Mouse (Mus musculus): ENCODE results near the gene Defb20. TPM values are rescaled to one million over a fixed set of nuclear protein-coding genes. Genes with fewer than 3 reads are reported as not detected.

Gene Defb20
- polyA plus RNA-seq, 1 experiment from 2014 or later: not detected

DNA sequence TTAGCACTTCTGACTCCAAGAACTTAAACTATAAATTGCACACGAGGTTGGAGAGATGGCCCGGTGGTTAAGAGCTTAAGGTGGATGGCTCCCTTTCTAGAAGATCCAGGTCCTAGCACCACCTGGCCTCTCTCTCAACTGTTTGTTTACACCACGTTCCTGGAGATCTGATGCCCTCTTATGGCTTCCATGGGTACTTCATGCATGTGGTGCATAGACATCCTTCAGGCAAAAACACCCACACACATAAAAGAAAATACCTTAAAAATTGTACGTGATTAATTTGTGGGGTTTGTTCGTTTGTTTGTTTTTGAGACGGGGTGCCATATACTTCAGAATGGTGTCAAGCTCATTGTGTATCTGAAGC, 24.0 kb downstream of the Defb20 start:
- H3K9me3 ChIP-seq: no peaks in the 10 kb centered on the region
- no peak overlapping the region for H3K4me3 ChIP-seq
- ATAC-seq (ENCODE audit: low FRiP score, low read depth): no peak
- no peak overlapping the region for H3K4me2 ChIP-seq (replicated peaks)
- no peak overlapping the region for H3K9ac ChIP-seq (replicated peaks)
- no peaks in the 10 kb centered on the region for H3K4me1 ChIP-seq
- no peak overlapping the region for H3K27ac ChIP-seq (replicated peaks)
- WGBS: 74% methylated on average over 6 of the region's 6 CpGs
- H3K27me3 ChIP-seq: no peaks in the 10 kb centered on the region
- no peaks in the 10 kb centered on the region for H3K36me3 ChIP-seq

DNA sequence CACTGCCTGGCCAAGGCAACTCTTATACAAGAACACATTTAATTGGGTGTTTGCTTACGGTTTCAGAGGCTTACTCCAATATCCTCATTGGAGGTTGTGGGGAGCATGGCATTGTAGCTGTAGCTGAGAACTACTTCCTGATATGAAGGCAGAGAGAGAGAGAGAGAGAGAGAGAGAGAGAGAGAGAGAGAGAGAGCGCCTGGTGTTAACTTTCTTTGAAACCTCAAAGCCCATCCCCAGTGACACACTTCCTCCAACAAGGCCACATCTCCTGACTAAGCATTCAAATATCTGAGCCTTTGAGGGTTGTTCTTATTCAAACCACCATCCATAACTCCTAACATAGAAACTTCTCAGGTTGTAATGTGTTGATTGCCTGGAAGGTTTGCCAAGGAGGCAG, 27.1 kb downstream of the Defb20 start:
- no peak for ATAC-seq (ENCODE audit: low FRiP score, low read depth)

DNA sequence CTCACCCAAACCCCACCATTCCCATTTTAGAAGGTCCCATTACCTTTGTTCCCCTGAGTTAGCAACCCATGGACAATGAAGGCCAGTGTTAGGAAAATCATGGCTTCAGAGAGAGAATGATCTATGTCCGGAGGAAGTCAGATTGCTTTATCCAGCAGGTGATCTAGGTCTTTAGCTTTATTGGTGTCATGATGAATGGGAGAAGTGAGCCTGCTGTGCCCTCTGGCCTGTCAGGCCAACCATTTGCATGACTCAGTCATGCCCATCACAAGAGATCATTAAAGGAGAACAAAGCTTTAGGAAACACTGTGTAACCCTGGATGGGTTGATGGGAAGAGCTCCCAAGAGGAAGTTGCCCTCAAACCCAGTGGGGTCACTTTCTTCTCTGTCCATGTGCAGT, 34.7 kb downstream of the Defb20 start, which contains the start of gene Defb26:
Gene Defb26, minus strand, starts transcription at position 101 of the 400 bp plus-strand sequence.
- WGBS: 71% methylated on average over 1 of the region's 1 CpGs
- Histone ChIP-seq H3K27ac (replicated peaks) (no peak within 1 kb of the TSS), H3K4me1 (no peaks in the 10 kb centered on the region), H3K4me2 (replicated peaks) (no peak within 1 kb of the TSS), H3K9me3 (no peaks in the 10 kb centered on the region), H3K9ac (replicated peaks) (no peak within 1 kb of the TSS), H3K4me3 (no peak within 1 kb of the TSS), H3K36me3 (no peaks in the 10 kb centered on the region), H3K27me3 (no peaks in the 10 kb centered on the region)
- ATAC-seq (ENCODE audit: low FRiP score, low read depth): no peak

More for the DNA sequence above, 27.1 kb downstream of the Defb20 start:
- Histone ChIP-seq H3K27ac (replicated peaks) (no peak overlapping the region), H3K27me3 (no peaks in the 10 kb centered on the region), H3K4me3 (no peak overlapping the region), H3K4me2 (replicated peaks) (no peak overlapping the region), H3K9me3 (no peaks in the 10 kb centered on the region), H3K4me1 (no peaks in the 10 kb centered on the region), H3K9ac (replicated peaks) (no peak overlapping the region), H3K36me3 (no peaks in the 10 kb centered on the region)
- WGBS: 81% methylated on average over 2 of the region's 2 CpGs

DNA sequence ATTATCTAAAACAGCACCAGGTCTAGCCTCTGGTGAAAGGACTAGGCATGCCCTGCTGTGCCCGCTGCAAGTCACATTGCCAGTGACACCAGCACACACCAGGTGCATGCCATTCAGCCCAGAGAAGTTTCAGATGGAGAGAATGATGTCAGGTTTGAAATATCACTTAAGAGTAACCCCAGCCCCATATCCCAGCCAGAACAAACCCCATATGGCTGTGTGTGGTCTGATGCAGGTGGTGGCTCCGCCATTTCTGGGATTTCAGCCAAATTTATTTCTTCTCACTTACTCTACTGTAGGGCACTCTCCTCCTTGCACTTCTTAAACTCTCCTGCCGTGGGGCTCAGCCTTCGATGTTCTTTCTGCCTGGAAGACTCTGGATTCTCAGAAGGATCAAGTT, 39.2 kb downstream of the Defb20 start:
- Histone ChIP-seq H3K9me3 (no peaks in the 10 kb centered on the region), H3K4me3 (no peak overlapping the region), H3K4me2 (replicated peaks) (no peak overlapping the region), H3K27ac (replicated peaks) (no peak overlapping the region), H3K4me1 (no peaks in the 10 kb centered on the region), H3K9ac (replicated peaks) (no peak overlapping the region), H3K36me3 (no peaks in the 10 kb centered on the region), H3K27me3 (no peaks in the 10 kb centered on the region)
- 74% methylated on average over 4 of the region's 4 CpGs for WGBS
- no peak for ATAC-seq (ENCODE audit: low FRiP score, low read depth)

DNA sequence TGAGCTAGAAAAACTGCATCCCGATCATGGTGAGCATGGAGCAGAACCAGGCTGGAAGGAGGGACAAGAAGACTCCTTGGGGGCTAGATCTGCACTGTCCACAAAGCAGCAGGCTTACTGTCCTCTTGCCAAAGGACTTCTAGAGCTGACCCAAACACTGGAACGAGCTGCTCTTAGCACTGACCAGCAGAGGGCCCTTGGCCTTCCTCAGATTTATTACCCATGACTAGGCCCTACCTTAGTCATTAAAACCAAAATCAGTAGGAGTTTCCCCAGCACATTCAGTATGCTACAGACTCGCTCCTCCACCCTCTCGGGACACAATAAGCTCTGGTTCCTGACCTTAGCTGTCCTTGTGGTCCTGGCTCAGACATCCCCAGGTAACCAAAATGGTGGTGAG, 41.1 kb downstream of the Defb20 start, which contains the start of gene Defb28:
Gene Defb28, plus strand, starts transcription at position 275 of the 400 bp plus-strand sequence.
- H3K4me2 ChIP-seq (replicated peaks): no peak within 1 kb of the TSS
- no peaks in the 10 kb centered on the region for H3K36me3 ChIP-seq
- H3K9me3 ChIP-seq: no peaks in the 10 kb centered on the region
- no peaks in the 10 kb centered on the region for H3K4me1 ChIP-seq
- WGBS: 79% methylated on average over 4 of the region's 4 CpGs
- H3K9ac ChIP-seq (replicated peaks): no peak within 1 kb of the TSS
- no peak for ATAC-seq (ENCODE audit: low FRiP score, low read depth)
- H3K27ac ChIP-seq (replicated peaks): no peak within 1 kb of the TSS
- no peaks in the 10 kb centered on the region for H3K27me3 ChIP-seq
- H3K4me3 ChIP-seq: no peak within 1 kb of the TSS

Other genes with a start within 250 kb of the Defb20 start
- gene Tbc1d20, start 183.2 kb upstream of the Defb20 start, polyA plus RNA-seq (2016; fragmentation: Nextera tagmentation; extraction: Ambion mirVana): 35.3 and 40.3 TPM in 2 replicates
- 91.4 and 96.6 TPM in 2 replicates for gene Rbck1, start 144.4 kb upstream of the Defb20 start, polyA plus RNA-seq (2016; fragmentation: Nextera tagmentation; extraction: Ambion mirVana)
- gene Trib3, start 133.0 kb upstream of the Defb20 start, polyA plus RNA-seq (2016; fragmentation: Nextera tagmentation; extraction: Ambion mirVana): 2.1 and 2.5 TPM in 2 replicates
- 12.5 and 16.1 TPM in 2 replicates for gene Nrsn2, start 100.4 kb upstream of the Defb20 start, polyA plus RNA-seq (2016; fragmentation: Nextera tagmentation; extraction: Ambion mirVana)
- 15.6 and 18.7 TPM in 2 replicates for gene Sox12, start 79.0 kb upstream of the Defb20 start, polyA plus RNA-seq (2016; fragmentation: Nextera tagmentation; extraction: Ambion mirVana)
- gene Zcchc3, start 62.0 kb upstream of the Defb20 start, polyA plus RNA-seq (2016; fragmentation: Nextera tagmentation; extraction: Ambion mirVana): 51.3 and 53.3 TPM in 2 replicates
- 0.54 and 1.1 TPM in 2 replicates for gene 6820408C15Rik, start 61.5 kb upstream of the Defb20 start, polyA plus RNA-seq (2016; fragmentation: Nextera tagmentation; extraction: Ambion mirVana)
- gene Defb23, start 12.4 kb upstream of the Defb20 start, polyA plus RNA-seq (2016; fragmentation: Nextera tagmentation; extraction: Ambion mirVana): not detected in 2 replicates
- gene Defb22, start 13.1 kb downstream of the Defb20 start, polyA plus RNA-seq (2016; fragmentation: Nextera tagmentation; extraction: Ambion mirVana): not detected in 2 replicates
- gene Defb26, start 34.6 kb downstream of the Defb20 start, polyA plus RNA-seq (2016; fragmentation: Nextera tagmentation; extraction: Ambion mirVana): not detected in 2 replicates
- not detected in 2 replicates for gene Defb28, start 41.2 kb downstream of the Defb20 start, polyA plus RNA-seq (2016; fragmentation: Nextera tagmentation; extraction: Ambion mirVana)
- not detected in 2 replicates for gene Defb29, start 63.0 kb downstream of the Defb20 start, polyA plus RNA-seq (2016; fragmentation: Nextera tagmentation; extraction: Ambion mirVana)
- not detected in 2 replicates for gene Gm17416, start 92.3 kb downstream of the Defb20 start, polyA plus RNA-seq (2016; fragmentation: Nextera tagmentation; extraction: Ambion mirVana)
- gene Defb21, start 95.7 kb downstream of the Defb20 start, polyA plus RNA-seq (2016; fragmentation: Nextera tagmentation; extraction: Ambion mirVana): not detected in 2 replicates
- not detected in 2 replicates for gene Defb19, start 103.2 kb downstream of the Defb20 start, polyA plus RNA-seq (2016; fragmentation: Nextera tagmentation; extraction: Ambion mirVana)
- gene Defb45, start 122.3 kb downstream of the Defb20 start, polyA plus RNA-seq (2016; fragmentation: Nextera tagmentation; extraction: Ambion mirVana): not detected in 2 replicates
- not detected in 2 replicates for gene Defb36, start 127.3 kb downstream of the Defb20 start, polyA plus RNA-seq (2016; fragmentation: Nextera tagmentation; extraction: Ambion mirVana)
- gene Defb25, start 146.0 kb downstream of the Defb20 start, polyA plus RNA-seq (2016; fragmentation: Nextera tagmentation; extraction: Ambion mirVana): not detected in 2 replicates
- 0.31 TPM in 1 of 2 replicates, not detected in the other for gene Rem1, start 149.9 kb downstream of the Defb20 start, polyA plus RNA-seq (2016; fragmentation: Nextera tagmentation; extraction: Ambion mirVana)
- gene H13, start 192.4 kb downstream of the Defb20 start, polyA plus RNA-seq (2016; fragmentation: Nextera tagmentation; extraction: Ambion mirVana): 142 and 147 TPM in 2 replicates
- 38.4 and 39.6 TPM in 2 replicates for gene Mcts2, start 210.0 kb downstream of the Defb20 start, polyA plus RNA-seq (2016; fragmentation: Nextera tagmentation; extraction: Ambion mirVana)

Data from midbrain, embryonic 12.5 days (tissue).